Mouse (Mus musculus) ovary, postnatal 36 days (tissue): Measurements from ENCODE around the gene Grik2.
"Not testable (repeated sequence)": the region's sequence is repeated elsewhere in the genome, so short reads cannot be mapped to it uniquely, and the experiment has no call there.

ENCODE experiments used
- DNase-seq: peaks from one replicate; pipeline ENCODE4 v3.0.0; 2022; ENCODE audit warnings: low spot score, mixed read lengths

Grik2 gene

GRCm38 (mm10) chr10:49322413-49322812 lies 466.2 kb downstream of the Grik2 start:
- no peak for DNase-seq

- no peak for DNase-seq
Measured at GRCm38 (mm10) chr10:49319880-49320279, 468.7 kb downstream of the Grik2 start.

DNA sequence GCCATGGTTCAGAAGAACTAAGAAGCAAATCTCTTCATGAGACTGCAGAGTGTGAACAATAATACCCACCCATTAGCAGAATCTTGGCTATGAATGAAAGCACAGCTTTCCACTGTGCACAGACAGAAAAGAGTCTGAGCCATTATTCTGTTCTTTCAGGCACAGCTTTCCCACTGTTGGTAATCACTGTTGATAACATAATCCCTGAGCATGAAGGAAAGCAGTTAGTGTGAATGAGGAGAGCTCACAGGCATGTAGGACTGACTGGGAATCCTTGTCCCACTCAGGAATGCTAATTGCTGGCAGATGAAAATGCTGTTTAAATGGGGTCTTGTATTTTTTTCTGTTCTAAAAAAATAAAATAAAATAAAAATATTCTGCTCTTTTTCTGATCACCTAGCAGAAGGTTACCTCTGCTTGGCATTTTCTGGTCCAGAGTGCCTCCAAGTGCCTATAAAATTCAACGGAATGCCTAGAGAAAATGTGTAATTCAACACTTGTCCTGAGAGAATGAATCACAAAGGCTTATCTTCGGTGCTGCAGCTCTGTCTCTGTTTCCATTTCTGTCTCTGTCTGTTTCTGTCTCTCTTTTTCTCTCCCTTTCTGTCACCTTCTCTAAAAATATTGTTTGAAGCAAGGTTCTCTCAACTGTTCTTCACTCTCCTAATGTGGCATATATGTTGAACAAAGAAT lies 532.2 kb downstream of the Grik2 start:
- no peak for DNase-seq

DNA sequence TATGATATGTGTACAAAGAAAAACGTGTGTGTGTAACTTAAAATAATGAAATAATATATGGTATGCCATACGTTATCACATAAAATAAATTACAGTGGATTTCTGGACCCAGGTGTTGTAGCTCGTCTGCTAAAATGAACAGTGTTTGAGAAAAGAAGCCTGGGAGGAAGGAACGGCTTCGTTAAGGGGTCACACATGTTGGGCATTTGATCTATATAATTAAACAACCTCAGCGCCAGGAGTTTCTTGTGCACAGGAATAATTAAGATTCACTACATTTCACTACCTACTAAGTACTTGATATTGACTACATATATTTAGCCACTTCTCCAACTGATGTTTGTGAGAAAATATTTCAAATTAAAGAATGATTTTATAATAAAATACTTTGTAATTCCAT lies 551.2 kb downstream of the Grik2 start:
- DNase-seq, result not testable (repeated sequence)

DNA sequence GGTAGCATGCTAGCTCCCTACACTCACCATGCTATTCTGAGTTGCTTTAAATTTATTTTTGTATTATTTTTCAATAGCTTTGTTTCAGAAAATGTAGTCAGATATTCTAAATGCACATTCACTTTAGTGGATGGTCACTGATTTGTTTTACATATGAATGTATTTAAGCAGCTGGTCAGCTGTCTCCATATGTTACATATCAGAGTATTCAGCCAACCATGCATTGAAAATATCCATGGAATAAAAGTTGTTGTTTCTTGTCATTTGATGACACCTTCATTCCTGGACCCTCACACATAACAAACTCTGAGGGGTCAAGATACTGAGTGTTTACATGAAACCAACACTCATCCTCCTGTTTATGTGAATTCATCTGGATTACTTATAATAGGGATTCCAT lies 551.7 kb downstream of the Grik2 start:
- DNase-seq, result not testable (repeated sequence)

DNA sequence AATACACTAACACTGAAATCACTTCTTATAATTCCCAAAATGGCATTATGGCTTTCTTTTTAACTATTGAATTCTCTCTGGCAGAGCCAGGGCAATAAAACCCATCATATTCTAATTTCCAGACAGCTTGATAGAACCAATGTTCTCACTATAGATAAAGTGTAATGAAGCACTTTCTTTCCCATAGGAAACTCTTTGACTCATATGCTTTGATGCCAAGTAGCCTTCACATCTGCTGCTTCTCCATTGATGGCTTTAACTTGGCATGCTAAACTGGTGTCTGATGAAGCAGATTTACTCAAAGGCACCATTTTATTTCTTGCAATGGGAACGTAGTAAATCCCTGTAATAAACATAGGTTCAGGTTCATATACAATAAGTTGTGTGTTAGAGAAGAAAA lies 568.5 kb downstream of the Grik2 start:
- DNase-seq, result no peak

- DNase-seq, result no peak
Measured at GRCm38 (mm10) chr10:49219631-49220030, 568.9 kb downstream of the Grik2 start.

GRCm38 (mm10) chr10:49191773-49192371 lies 596.7 kb downstream of the Grik2 start:
- no peak for DNase-seq

DNA sequence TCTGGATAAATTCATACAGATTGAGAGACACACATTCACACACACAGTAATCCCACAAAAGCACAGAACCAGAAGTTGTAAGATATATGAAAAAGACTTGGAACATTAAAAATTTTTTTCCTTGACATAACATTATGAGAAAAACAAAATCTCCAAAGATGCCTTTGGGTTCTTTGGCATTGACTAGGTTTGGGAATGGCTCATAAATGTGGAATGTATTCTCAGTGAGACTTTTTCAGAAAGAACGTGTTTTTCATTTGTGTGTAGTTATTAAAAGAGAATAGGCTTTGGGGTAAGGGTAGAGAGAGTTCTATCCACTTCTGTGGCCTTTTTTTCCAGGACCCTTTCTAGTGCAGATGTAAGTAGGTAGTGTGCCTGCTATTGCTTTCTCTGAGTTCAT lies 597.3 kb downstream of the Grik2 start:
- no peak for DNase-seq

- DNase-seq, result no peak
Measured at GRCm38 (mm10) chr10:49154134-49154533, 634.4 kb downstream of the Grik2 start.

- DNase-seq, result not testable (repeated sequence)
Measured at GRCm38 (mm10) chr10:49151496-49151895, 637.1 kb downstream of the Grik2 start.

DNA sequence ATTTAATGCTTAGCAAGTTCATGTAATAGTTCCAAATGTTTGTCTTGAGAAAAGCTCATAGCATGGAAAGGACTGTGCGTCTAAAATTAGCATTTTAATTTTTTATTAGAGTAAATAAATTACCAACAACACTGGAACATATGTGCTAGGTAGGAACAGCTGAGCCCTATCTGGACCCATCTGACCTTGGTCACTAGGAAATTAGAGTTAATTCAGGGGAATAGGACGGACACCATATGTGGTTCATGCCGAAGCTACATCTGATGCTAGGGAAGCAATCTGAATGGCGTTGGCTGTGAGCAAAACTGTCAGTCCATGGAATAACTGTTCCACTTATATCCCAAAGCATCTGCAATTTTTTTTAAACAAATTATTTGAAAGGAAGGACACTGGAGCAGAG lies 638.9 kb downstream of the Grik2 start:
- DNase-seq, result no peak

- no peak for DNase-seq
Measured at GRCm38 (mm10) chr10:49142658-49143057, 645.9 kb downstream of the Grik2 start.

- no peak for DNase-seq
Measured at GRCm38 (mm10) chr10:49136816-49137215, 651.8 kb downstream of the Grik2 start.

DNA sequence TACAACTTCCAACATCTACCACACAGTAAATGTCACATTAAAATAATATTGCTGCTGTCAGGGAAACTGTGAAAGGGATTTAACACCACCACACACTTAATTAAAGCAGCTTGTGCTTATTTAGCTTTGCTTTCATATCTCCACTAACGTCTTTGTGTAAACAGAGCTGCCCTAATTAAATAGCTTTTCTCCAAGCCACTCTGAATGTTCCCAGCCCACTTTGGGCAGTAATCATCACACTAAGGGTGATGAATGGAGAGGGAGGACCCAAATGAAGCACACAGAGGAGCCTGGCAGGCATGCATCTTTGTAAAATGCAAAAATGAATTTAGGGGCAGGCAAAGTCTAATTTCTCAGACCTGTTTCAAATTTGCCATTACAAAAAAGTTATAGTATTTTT lies 657.3 kb downstream of the Grik2 start:
- DNase-seq, result no peak

GRCm38 (mm10) chr10:49050339-49050738 lies 738.2 kb downstream of the Grik2 start:
- no peak for DNase-seq

DNA sequence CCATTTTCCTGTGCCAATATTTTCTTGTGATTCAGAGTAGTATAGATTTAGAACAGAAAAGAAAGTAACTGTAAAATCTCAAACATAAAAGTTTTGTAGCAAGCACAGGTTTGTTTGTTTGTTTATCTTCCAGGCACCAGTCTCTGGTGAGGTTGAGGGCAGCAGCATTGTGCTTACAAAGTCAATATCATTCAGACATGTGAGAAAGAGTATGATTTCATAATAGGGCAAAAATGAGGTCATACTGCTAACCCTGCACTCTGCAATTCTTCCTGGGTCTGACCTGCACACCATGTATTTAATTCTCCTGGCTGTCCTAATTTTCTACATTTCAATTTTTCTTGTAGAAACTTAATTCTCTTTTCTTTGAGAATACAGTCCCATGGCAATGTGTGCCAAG lies 739.2 kb downstream of the Grik2 start:
- DNase-seq, result no peak
